Mouse (Mus musculus): ENCODE results near the gene Rbm19. TPM values are rescaled to one million over a fixed set of nuclear protein-coding genes. Genes with fewer than 3 reads are reported as not detected.

Rbm19 gene
- 89.0 TPM for total RNA-seq (2023)

GRCm38 (mm10) chr5:120116261-120117050 is at the start of gene Rbm19:
TSS of gene Rbm19 (plus strand) at chr5:120116465.

All from CD4-positive naive resting alpha-beta T cell, adult 76 days (primary cell).